Mouse (Mus musculus): ENCODE measurements at regions not wholly inside any gene's neighbourhood (a gene's known extent, or its start where the extent isn't known, plus 50 kb on each side); places are given as distances from the start of the nearest gene placed in this dataset.

GRCm38 (mm10) chr8:88435686-88436085 is 73.7 kb upstream of the Brd7 start:
- TF ChIP-seq CHD2 (IDR thresholded peaks at IDR 0.05; ENCODE audit: low read depth, low read length) = no peak
- TF ChIP-seq HCFC1 (IDR thresholded peaks at IDR 0.05; ENCODE audit: borderline replicate concordance, insufficient read depth, low read length) = no peak
- TF ChIP-seq ZC3H11A (IDR thresholded peaks at IDR 0.05; ENCODE audit: borderline replicate concordance, low read depth, low read length) = no peak
- TF ChIP-seq MAFK (IDR thresholded peaks at IDR 0.05; ENCODE audit: insufficient read depth, low read depth, low read length) = no peak
- no peak for TF ChIP-seq ZNF384 (IDR thresholded peaks at IDR 0.05; ENCODE audit: low read depth, low read length)
- in situ Hi-C loops (cut with MboI; ENCODE audit: low sequenced_read_pairs in 2 of 2, unreplicated experiment in 2 of 2) = no loop called here

GRCm38 (mm10) chr8:88440219-88440618 is 78.2 kb upstream of the Brd7 start:
- H3K27ac ChIP-seq (ENCODE audit: insufficient read depth, low read depth, low read length, poor library complexity, severe bottlenecking) = no peak overlapping the region
- TF ChIP-seq ZC3H11A (IDR thresholded peaks at IDR 0.05; ENCODE audit: borderline replicate concordance, low read depth, low read length) (no peak), ZNF384 (IDR thresholded peaks at IDR 0.05; ENCODE audit: low read depth, low read length) (no peak)
- no peak overlapping the region for H3K4me3 ChIP-seq (ENCODE audit: insufficient read depth in 1 of 2, low read depth in 1 of 2, low read length in 2 of 2, poor library complexity in 1 of 2, severe bottlenecking in 1 of 2)
- H3K9ac ChIP-seq (ENCODE audit: insufficient read depth, low read depth, low read length, poor library complexity, severe bottlenecking) = no peak overlapping the region
- H3K9me3 ChIP-seq (ENCODE audit: control insufficient read depth, insufficient read depth, low read depth, low read length) = no peaks in the 10 kb centered on the region
- in situ Hi-C loops (cut with MboI; ENCODE audit: low sequenced_read_pairs in 2 of 2, unreplicated experiment in 2 of 2) = no loop called here
- no peak for DNase-seq (ENCODE audit: low read depth, low spot score)
- no peaks in the 10 kb centered on the region for H3K4me1 ChIP-seq (ENCODE audit: control insufficient read depth in 2 of 2, insufficient read depth in 2 of 2, low read length in 2 of 2, poor library complexity in 1 of 2)
- no peaks in the 10 kb centered on the region for H3K36me3 ChIP-seq (ENCODE audit: control insufficient read depth, insufficient read depth, low read length, poor library complexity, severe bottlenecking)

More at GRCm38 (mm10) chr8:88435686-88436085, 73.7 kb upstream of the Brd7 start:
- Histone ChIP-seq H3K4me1 (ENCODE audit: control insufficient read depth in 2 of 2, insufficient read depth in 2 of 2, low read length in 2 of 2, poor library complexity in 1 of 2) (no peaks in the 10 kb centered on the region), H3K4me3 (ENCODE audit: insufficient read depth in 1 of 2, low read depth in 1 of 2, low read length in 2 of 2, poor library complexity in 1 of 2, severe bottlenecking in 1 of 2) (no peak overlapping the region), H3K9me3 (ENCODE audit: control insufficient read depth, insufficient read depth, low read depth, low read length) (no peaks in the 10 kb centered on the region), H3K36me3 (ENCODE audit: control insufficient read depth, insufficient read depth, low read length, poor library complexity, severe bottlenecking) (no peaks in the 10 kb centered on the region), H3K27ac (ENCODE audit: insufficient read depth, low read depth, low read length, poor library complexity, severe bottlenecking) (no peak overlapping the region), H3K9ac (ENCODE audit: insufficient read depth, low read depth, low read length, poor library complexity, severe bottlenecking) (no peak overlapping the region)
- DNase-seq (ENCODE audit: low read depth, low spot score) = no peak

GRCm38 (mm10) chr8:88443397-88443796 is 77.8 kb upstream of the Nkd1 start:
- TF ChIP-seq CHD2 (IDR thresholded peaks at IDR 0.05; ENCODE audit: low read depth, low read length) (no peak), MAFK (IDR thresholded peaks at IDR 0.05; ENCODE audit: insufficient read depth, low read depth, low read length) (no peak), ZNF384 (IDR thresholded peaks at IDR 0.05; ENCODE audit: low read depth, low read length) (no peak), HCFC1 (IDR thresholded peaks at IDR 0.05; ENCODE audit: borderline replicate concordance, insufficient read depth, low read length) (no peak), ZC3H11A (IDR thresholded peaks at IDR 0.05; ENCODE audit: borderline replicate concordance, low read depth, low read length) (no peak)
- Histone ChIP-seq H3K9me3 (ENCODE audit: control insufficient read depth, insufficient read depth, low read depth, low read length) (no peaks in the 10 kb centered on the region), H3K9ac (ENCODE audit: insufficient read depth, low read depth, low read length, poor library complexity, severe bottlenecking) (no peak overlapping the region), H3K4me3 (ENCODE audit: insufficient read depth in 1 of 2, low read depth in 1 of 2, low read length in 2 of 2, poor library complexity in 1 of 2, severe bottlenecking in 1 of 2) (no peak overlapping the region), H3K27ac (ENCODE audit: insufficient read depth, low read depth, low read length, poor library complexity, severe bottlenecking) (no peak overlapping the region), H3K4me1 (ENCODE audit: control insufficient read depth in 2 of 2, insufficient read depth in 2 of 2, low read length in 2 of 2, poor library complexity in 1 of 2) (peaks cover 0 to 3% of the 10 kb centered on the region in 2 experiments; a peak in 1 of 4 replicates), H3K36me3 (ENCODE audit: control insufficient read depth, insufficient read depth, low read length, poor library complexity, severe bottlenecking) (no peaks in the 10 kb centered on the region)
- in situ Hi-C loops (cut with MboI; ENCODE audit: low sequenced_read_pairs in 2 of 2, unreplicated experiment in 2 of 2) = no loop called here
- DNase-seq (ENCODE audit: low read depth, low spot score) = no peak

GRCm38 (mm10) chr8:88447406-88447805 is 73.7 kb upstream of the Nkd1 start:
- TF ChIP-seq MAFK (IDR thresholded peaks at IDR 0.05; ENCODE audit: insufficient read depth, low read depth, low read length) = no peak
- TF ChIP-seq ZC3H11A (IDR thresholded peaks at IDR 0.05; ENCODE audit: borderline replicate concordance, low read depth, low read length) = no peak
- no peak for TF ChIP-seq CHD2 (IDR thresholded peaks at IDR 0.05; ENCODE audit: low read depth, low read length)
- no peak for TF ChIP-seq HCFC1 (IDR thresholded peaks at IDR 0.05; ENCODE audit: borderline replicate concordance, insufficient read depth, low read length)
- no peak for TF ChIP-seq ZNF384 (IDR thresholded peaks at IDR 0.05; ENCODE audit: low read depth, low read length)

More at GRCm38 (mm10) chr8:88447406-88447805, 73.7 kb upstream of the Nkd1 start:
- in situ Hi-C loops (cut with MboI; ENCODE audit: low sequenced_read_pairs in 2 of 2, unreplicated experiment in 2 of 2) = no loop called here
- Histone ChIP-seq H3K4me1 (ENCODE audit: control insufficient read depth in 2 of 2, insufficient read depth in 2 of 2, low read length in 2 of 2, poor library complexity in 1 of 2) (peaks cover 0 to 5% of the 10 kb centered on the region in 2 experiments; a peak in 1 of 4 replicates), H3K27ac (ENCODE audit: insufficient read depth, low read depth, low read length, poor library complexity, severe bottlenecking) (no peak overlapping the region), H3K9ac (ENCODE audit: insufficient read depth, low read depth, low read length, poor library complexity, severe bottlenecking) (no peak overlapping the region), H3K4me3 (ENCODE audit: insufficient read depth in 1 of 2, low read depth in 1 of 2, low read length in 2 of 2, poor library complexity in 1 of 2, severe bottlenecking in 1 of 2) (no peak overlapping the region), H3K9me3 (ENCODE audit: control insufficient read depth, insufficient read depth, low read depth, low read length) (no peaks in the 10 kb centered on the region), H3K36me3 (ENCODE audit: control insufficient read depth, insufficient read depth, low read length, poor library complexity, severe bottlenecking) (no peaks in the 10 kb centered on the region)
- DNase-seq (ENCODE audit: low read depth, low spot score) = no peak
